Mouse (Mus musculus): Measurements from ENCODE around the gene Asb3. TPM values are rescaled to one million over a fixed set of nuclear protein-coding genes. Genes with fewer than 3 reads are reported as not detected.

Gene Asb3
- total RNA-seq (2015; ENCODE audit: low replicate concordance) (17.7 and 21.4 TPM in 2 replicates), total RNA-seq (2017; ENCODE audit: low replicate concordance) (12.3 and 13.1 TPM in 2 replicates)

- ATAC-seq (replicated peaks; ENCODE audit: low FRiP score, poor library complexity, severe bottlenecking): peak; percentile 78
Observed at GRCm38 (mm10) chr11:30885171-30885871, at the start of gene Asb3, which contains the start of gene Gpr75. TSS of gene Asb3 (plus strand) at chr11:30885416. TSS of gene Gpr75 (plus strand) at chr11:30885358.

- ATAC-seq (replicated peaks; ENCODE audit: low FRiP score, poor library complexity, severe bottlenecking): no peak
Observed at GRCm38 (mm10) chr11:30838793-30839192, 46.4 kb upstream of the Asb3 start.

GRCm38 (mm10) chr11:30844355-30844754 lies 40.9 kb upstream of the Asb3 start:
- no peak for ATAC-seq (replicated peaks; ENCODE audit: low FRiP score, poor library complexity, severe bottlenecking)

- ATAC-seq (replicated peaks; ENCODE audit: low FRiP score, poor library complexity, severe bottlenecking): no peak
Observed at GRCm38 (mm10) chr11:30872425-30872824, 12.8 kb upstream of the Asb3 start.

GRCm38 (mm10) chr11:30888153-30888552 lies 2.9 kb downstream of the Asb3 start:
- no peak for ATAC-seq (replicated peaks; ENCODE audit: low FRiP score, poor library complexity, severe bottlenecking)

- ATAC-seq (replicated peaks; ENCODE audit: low FRiP score, poor library complexity, severe bottlenecking): no peak
Observed at GRCm38 (mm10) chr11:30896201-30896600, 11.0 kb downstream of the Asb3 start.

GRCm38 (mm10) chr11:30899312-30899711 lies 14.1 kb downstream of the Asb3 start:
- ATAC-seq (replicated peaks; ENCODE audit: low FRiP score, poor library complexity, severe bottlenecking): no peak

- ATAC-seq (replicated peaks; ENCODE audit: low FRiP score, poor library complexity, severe bottlenecking): no peak
Observed at GRCm38 (mm10) chr11:30912311-30912710, 27.1 kb downstream of the Asb3 start.

- ATAC-seq (replicated peaks; ENCODE audit: low FRiP score, poor library complexity, severe bottlenecking): no peak
Observed at GRCm38 (mm10) chr11:30920641-30921040, 35.4 kb downstream of the Asb3 start.

GRCm38 (mm10) chr11:30923283-30923682 lies 38.1 kb downstream of the Asb3 start:
- no peak for ATAC-seq (replicated peaks; ENCODE audit: low FRiP score, poor library complexity, severe bottlenecking)

GRCm38 (mm10) chr11:30928079-30928478 lies 42.9 kb downstream of the Asb3 start:
- ATAC-seq (replicated peaks; ENCODE audit: low FRiP score, poor library complexity, severe bottlenecking): peak; percentile 49; the same call in 1 of the 2 replicates

- no peak for ATAC-seq (replicated peaks; ENCODE audit: low FRiP score, poor library complexity, severe bottlenecking)
Observed at GRCm38 (mm10) chr11:30928498-30928897, 43.3 kb downstream of the Asb3 start.

- no peak for ATAC-seq (replicated peaks; ENCODE audit: low FRiP score, poor library complexity, severe bottlenecking)
Observed at GRCm38 (mm10) chr11:30943522-30943921, 58.3 kb downstream of the Asb3 start.

- ATAC-seq (replicated peaks; ENCODE audit: low FRiP score, poor library complexity, severe bottlenecking): peak; percentile 72
Observed at GRCm38 (mm10) chr11:30952829-30953228, 67.6 kb downstream of the Asb3 start.

GRCm38 (mm10) chr11:30953469-30954154 lies 68.4 kb downstream of the Asb3 start:
- ATAC-seq (replicated peaks; ENCODE audit: low FRiP score, poor library complexity, severe bottlenecking): peak; percentile 68

- peak; percentile 79 for ATAC-seq (replicated peaks; ENCODE audit: low FRiP score, poor library complexity, severe bottlenecking)
Observed at GRCm38 (mm10) chr11:30954279-30954725, 69.1 kb downstream of the Asb3 start, which contains the start of gene Erlec1. TSS of gene Erlec1 (minus strand) at chr11:30954335.

- ATAC-seq (replicated peaks; ENCODE audit: low FRiP score, poor library complexity, severe bottlenecking): no peak
Observed at GRCm38 (mm10) chr11:30985237-30985636, 100.0 kb downstream of the Asb3 start.

- peak; percentile 97 for ATAC-seq (replicated peaks; ENCODE audit: low FRiP score, poor library complexity, severe bottlenecking)
Observed at GRCm38 (mm10) chr11:30985877-30986624, 100.8 kb downstream of the Asb3 start, which contains the start of gene Chac2. TSS of gene Chac2 (minus strand) at chr11:30986350.

GRCm38 (mm10) chr11:30986625-30987017 lies 101.4 kb downstream of the Asb3 start:
- peak; percentile 76 for ATAC-seq (replicated peaks; ENCODE audit: low FRiP score, poor library complexity, severe bottlenecking)

- peak; percentile 75 for ATAC-seq (replicated peaks; ENCODE audit: low FRiP score, poor library complexity, severe bottlenecking)
Observed at GRCm38 (mm10) chr11:30996670-30997069, 111.5 kb downstream of the Asb3 start.
